Mouse (Mus musculus) small intestine, adult 2 months (tissue): ENCODE results near the gene Pon2. TPM values are rescaled to one million over a fixed set of nuclear protein-coding genes. Genes with fewer than 3 reads are reported as not detected.

Experiments
- H3K27ac ChIP-seq: fragments of 200-500 bp; 2 replicates; pipeline ENCODE4 v1.5.1; 2012; ENCODE audit warnings: low read depth, low read length, control low read depth, inconsistent platforms; ENCODE audit not compliant: insufficient read depth
- H3K27me3 ChIP-seq: fragments of 200-500 bp; 2 replicates; pipeline ENCODE4 v1.6.1; 2012; ENCODE audit warnings: mild to moderate bottlenecking, moderate library complexity, low read length, inconsistent platforms; ENCODE audit not compliant: control insufficient read depth, insufficient read depth
- H3K36me3 ChIP-seq: fragments of 200-500 bp; 2 replicates; pipeline ENCODE4 v1.6.1; 2012; ENCODE audit warnings: mild to moderate bottlenecking, low read length, control low read depth, inconsistent platforms; ENCODE audit not compliant: control insufficient read depth, insufficient read depth
- H3K4me1 ChIP-seq: fragments of 200-500 bp; 2 replicates; pipeline ENCODE4 v1.6.1; 2012; ENCODE audit warnings: low read length, inconsistent platforms, mixed read lengths; ENCODE audit not compliant: control insufficient read depth, insufficient read depth, insufficient read length
- H3K4me3 ChIP-seq: fragments of 200-500 bp; 2 replicates; pipeline ENCODE4 v1.5.1; 2012; ENCODE audit warnings: low read depth, mild to moderate bottlenecking, control low read depth, inconsistent platforms, low read length, moderate library complexity
- CTCF ChIP-seq: fragments of 200-500 bp; IDR thresholded peaks from 2 replicates; pipeline ENCODE4 v1.5.1; 2012; ENCODE audit warnings: low read depth, mild to moderate bottlenecking, control low read depth, inconsistent platforms, low read length, moderate library complexity, mixed read lengths; ENCODE audit not compliant: insufficient replicate concordance, insufficient read length; ENCODE audit errors: extremely low read depth
- POLR2A ChIP-seq: fragments of 200-500 bp; IDR thresholded peaks from 2 replicates; pipeline ENCODE4 v1.6.1; 2012; ENCODE audit warnings: low read depth, mild to moderate bottlenecking, control low read depth, inconsistent platforms, low read length, moderate library complexity
- WGBS: fragments of 180-500 bp; shearing (Covaris S2); methylation state at CpG from one replicate; pipeline ENCODE4 v1.1.7; 2018; 5-methylcytosine and 5-hydroxymethylcytosine counted together
- polyA plus RNA-seq: library from polyadenylated mRNA; depleted of rRNA; stranded (reverse); fragments of >200 nt; gene quantifications from 2 replicates; pipeline ENCODE4 v1.2.3, GENCODE M21; 2012

Gene Pon2
- polyA plus RNA-seq, 1 experiment = 16.8 TPM

DNA sequence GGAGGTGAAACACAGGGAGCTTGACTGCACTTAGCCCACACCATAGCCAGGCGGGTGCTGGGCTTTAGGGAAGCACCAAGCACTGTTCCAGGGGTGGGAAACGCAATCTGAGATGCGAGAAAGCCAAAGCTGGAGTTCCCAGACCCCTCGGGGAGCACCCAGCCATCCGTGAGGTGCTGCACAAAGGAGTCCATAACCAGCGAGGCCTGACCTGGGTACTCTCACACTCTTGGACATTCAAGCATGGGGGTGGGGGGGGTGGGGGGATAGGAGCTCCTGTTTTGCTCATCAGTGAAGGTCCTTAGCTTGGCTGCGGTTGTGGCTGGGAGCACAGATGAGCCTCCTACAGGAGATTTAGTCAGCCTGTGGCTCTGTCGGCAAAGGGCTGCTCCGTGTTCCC lies 18.4 kb upstream of the Pon2 start:
- TF ChIP-seq POLR2A (no peak), CTCF (no peak)
- Histone ChIP-seq H3K27me3 (no peaks in the 10 kb centered on the region), H3K4me1 (peaks cover 4% of the 10 kb centered on the region; the same call in 1 of the 2 replicates), H3K27ac (no peak overlapping the region), H3K4me3 (no peak overlapping the region), H3K36me3 (no peaks in the 10 kb centered on the region)
- WGBS = 96% methylated on average over 9 of the region's 9 CpGs

DNA sequence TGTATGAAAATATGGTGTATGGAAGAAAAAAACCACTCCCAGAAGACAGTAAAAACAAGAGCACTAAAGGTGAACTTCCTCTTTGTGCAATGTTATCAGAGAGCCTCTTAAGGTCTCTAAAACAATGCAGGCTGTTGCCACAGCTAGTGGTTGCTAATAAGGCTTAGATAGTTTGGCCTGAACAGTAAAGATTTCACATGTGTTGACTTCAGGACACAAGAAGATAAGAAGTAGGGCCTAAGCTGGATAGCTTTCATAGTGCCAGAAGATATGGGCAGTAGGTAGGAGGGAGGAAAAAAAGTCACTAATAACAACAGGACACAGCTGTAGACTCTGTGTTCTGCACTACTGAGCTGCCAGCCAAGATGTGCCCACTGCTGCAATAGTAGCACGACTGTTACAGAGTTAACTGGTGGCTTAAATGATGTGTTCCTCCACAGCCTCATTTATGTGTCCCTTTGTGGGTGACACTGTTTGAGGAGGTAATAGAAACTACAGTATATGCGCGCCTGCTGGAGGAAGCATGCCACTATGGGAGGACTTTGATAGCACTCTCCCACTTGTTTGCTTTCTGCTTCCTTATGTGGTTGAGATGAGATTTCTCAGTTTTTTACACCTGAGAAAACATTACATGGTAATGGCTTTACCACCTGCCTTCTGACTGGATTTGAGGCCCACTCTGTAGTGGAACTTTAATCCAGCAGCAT lies 17.0 kb upstream of the Pon2 start:
- TF ChIP-seq CTCF (no peak), POLR2A (no peak)
- Histone ChIP-seq H3K36me3 (no peaks in the 10 kb centered on the region), H3K27me3 (no peaks in the 10 kb centered on the region), H3K4me1 (peaks cover 4% of the 10 kb centered on the region; the same call in 1 of the 2 replicates), H3K27ac (peak overlapping the region; percentile 33; the same call in 1 of the 2 replicates), H3K4me3 (no peak overlapping the region)
- 31% methylated on average over 3 of the region's 3 CpGs for WGBS

DNA sequence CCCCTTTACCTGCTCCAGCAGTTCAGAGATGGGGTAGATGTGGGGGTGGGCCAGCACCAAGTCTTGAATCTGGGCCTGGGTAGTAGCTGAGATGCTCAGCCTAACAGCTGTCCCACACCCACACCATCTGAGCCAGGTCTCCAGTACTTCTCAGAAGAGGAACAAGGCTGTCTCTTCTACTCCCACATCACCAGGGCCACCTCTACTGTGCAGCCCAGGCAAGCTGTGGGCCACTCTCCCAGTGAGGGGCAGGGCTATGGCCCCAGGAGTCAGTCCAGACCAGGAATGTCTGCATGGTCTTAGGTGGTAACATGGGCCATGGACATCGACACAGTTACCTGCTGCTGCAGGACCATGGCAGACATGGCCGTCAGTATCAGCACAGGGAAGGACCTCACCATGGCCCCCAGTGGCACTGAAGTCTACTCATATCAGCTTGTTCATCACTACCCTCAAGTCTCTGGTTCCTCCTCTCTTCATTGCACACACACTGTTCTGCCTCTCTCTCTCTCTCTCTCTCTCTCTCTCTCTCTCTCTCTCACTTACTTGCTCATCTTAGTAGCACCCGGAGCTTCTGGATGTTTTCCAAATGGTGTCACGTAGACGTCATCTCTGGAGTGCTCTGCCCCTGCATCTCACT lies 15.8 kb upstream of the Pon2 start:
- Histone ChIP-seq H3K36me3 (no peaks in the 10 kb centered on the region), H3K27ac (no peak overlapping the region), H3K27me3 (no peaks in the 10 kb centered on the region), H3K4me3 (no peak overlapping the region), H3K4me1 (peaks cover 4% of the 10 kb centered on the region; the same call in 1 of the 2 replicates)
- WGBS = 64% methylated on average over 5 of the region's 5 CpGs
- TF ChIP-seq POLR2A = no peak
- TF ChIP-seq CTCF = no peak

DNA sequence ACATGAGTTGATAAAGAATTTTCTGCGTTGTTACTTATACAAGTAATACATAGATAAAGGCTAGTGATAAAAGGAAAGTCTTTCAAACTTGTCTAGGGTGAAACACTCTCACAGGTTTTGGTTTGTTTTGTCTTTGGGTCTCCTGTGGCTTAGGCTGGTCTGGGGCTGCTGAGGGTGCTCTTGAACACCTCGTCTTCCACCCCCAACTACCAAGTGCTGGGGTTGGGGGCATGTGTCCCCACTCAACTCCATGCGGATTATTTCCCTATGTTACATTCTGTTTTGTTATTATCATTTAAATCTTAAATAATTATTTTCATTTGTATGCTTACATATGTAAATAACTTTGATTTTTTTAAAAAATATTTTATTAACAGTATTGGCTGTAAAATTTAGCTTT lies 12.2 kb upstream of the Pon2 start:
- peaks cover 6% of the 10 kb centered on the region; the same call in 1 of the 2 replicates for H3K4me1 ChIP-seq
- no peaks in the 10 kb centered on the region for H3K36me3 ChIP-seq
- no peak overlapping the region for H3K4me3 ChIP-seq
- no peak overlapping the region for H3K27ac ChIP-seq
- H3K27me3 ChIP-seq = no peaks in the 10 kb centered on the region
- 71% methylated on average over 3 of the region's 3 CpGs for WGBS
- TF ChIP-seq POLR2A (no peak), CTCF (no peak)

DNA sequence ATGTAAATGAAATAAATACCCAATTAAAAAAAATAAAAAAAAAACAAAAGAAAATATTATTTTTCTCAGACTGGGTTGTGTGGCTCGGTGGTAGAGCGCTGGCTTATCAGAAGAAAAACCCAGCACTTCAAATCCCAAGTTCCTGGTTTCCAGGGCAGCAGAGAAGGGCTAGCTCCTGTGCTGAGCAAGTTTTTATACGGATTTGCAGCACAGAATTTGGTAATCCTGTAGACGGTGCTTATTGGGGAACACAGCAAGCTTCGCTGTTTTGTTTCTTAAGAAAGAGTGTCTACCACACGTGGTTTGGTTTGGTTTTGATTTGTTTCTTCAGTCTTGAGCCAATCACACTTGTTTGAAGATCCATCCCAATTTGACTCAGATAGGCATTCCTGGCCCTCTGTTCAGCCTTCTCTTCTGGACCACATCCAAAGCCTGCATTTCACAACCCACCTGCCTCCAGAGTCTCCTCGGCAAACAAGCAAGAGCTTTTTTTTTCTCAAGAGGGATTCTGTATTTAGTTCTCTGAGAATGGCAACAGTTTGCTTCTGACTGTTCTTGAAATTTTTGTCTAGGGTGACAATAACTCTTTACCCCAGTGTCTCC lies 11.4 kb upstream of the Pon2 start:
- no peak overlapping the region for H3K27ac ChIP-seq
- peaks cover 6% of the 10 kb centered on the region; the same call in 1 of the 2 replicates for H3K4me1 ChIP-seq
- WGBS = 50% methylated on average over 7 of the region's 7 CpGs
- H3K36me3 ChIP-seq = no peaks in the 10 kb centered on the region
- TF ChIP-seq CTCF = no peak
- TF ChIP-seq POLR2A = no peak
- H3K4me3 ChIP-seq = no peak overlapping the region
- no peaks in the 10 kb centered on the region for H3K27me3 ChIP-seq

DNA sequence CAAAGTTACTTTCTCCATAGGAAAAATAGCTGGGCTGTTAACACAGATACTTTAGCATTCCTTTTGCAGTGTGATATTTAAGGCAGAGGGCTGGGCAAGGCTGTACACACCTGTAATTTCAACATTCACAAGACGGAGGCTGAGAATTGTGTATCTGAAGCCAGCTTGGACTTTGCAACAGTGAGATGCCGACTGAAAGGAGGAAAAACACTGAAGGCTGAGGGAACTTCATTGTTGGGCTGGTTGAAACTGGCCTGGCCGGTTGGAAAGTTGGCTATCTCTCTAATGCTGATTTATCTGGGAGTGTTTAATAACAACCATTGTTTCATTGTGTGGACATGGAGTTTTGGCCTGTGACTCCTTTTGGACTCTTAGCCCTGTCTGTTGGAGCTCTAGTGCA lies 7.7 kb upstream of the Pon2 start:
- H3K27ac ChIP-seq = no peak overlapping the region
- H3K4me1 ChIP-seq = peaks cover 6% of the 10 kb centered on the region; the same call in 1 of the 2 replicates
- H3K27me3 ChIP-seq = no peaks in the 10 kb centered on the region
- no peaks in the 10 kb centered on the region for H3K36me3 ChIP-seq
- no peak for TF ChIP-seq CTCF
- TF ChIP-seq POLR2A = no peak
- no peak overlapping the region for H3K4me3 ChIP-seq
- 18% methylated on average over 3 of the region's 3 CpGs for WGBS

DNA sequence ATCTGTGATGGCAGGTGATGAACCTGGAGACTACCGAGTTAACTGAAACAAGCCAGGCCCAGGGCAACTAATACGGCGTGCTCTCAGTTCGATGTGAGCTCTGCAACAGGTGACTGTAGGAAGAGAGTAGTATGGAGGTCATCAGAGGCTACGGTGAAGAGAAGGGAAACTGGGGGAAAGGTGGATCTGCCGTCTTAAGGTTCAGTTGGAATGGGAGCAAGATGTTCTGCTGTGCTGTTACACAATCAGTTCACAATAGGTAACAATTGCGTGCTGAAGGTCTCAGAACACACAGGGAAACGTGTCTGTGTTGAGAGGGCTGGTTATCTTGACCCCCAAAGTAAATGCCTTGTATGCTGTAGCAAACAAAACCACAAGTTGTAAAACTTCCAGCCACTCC lies 6.7 kb upstream of the Pon2 start:
- H3K36me3 ChIP-seq = no peaks in the 10 kb centered on the region
- 36% methylated on average over 8 of the region's 8 CpGs for WGBS
- peaks cover 6% of the 10 kb centered on the region; the same call in 1 of the 2 replicates for H3K4me1 ChIP-seq
- TF ChIP-seq POLR2A = no peak
- no peak for TF ChIP-seq CTCF
- H3K4me3 ChIP-seq = no peak overlapping the region
- H3K27me3 ChIP-seq = no peaks in the 10 kb centered on the region
- no peak overlapping the region for H3K27ac ChIP-seq
